Mouse (Mus musculus) CH12.LX (cell line): ENCODE results near the gene Gkn2. TPM values are rescaled to one million over a fixed set of nuclear protein-coding genes. Genes with fewer than 3 reads are reported as not detected.

Source experiments
- DNase-seq: peaks from one replicate; pipeline ENCODE4 v3.0.0-alpha.2; 2013; ENCODE audit errors: extremely low read depth
- H3K27ac ChIP-seq: 2 replicates; pipeline ENCODE4 v1.5.1; 2012; ENCODE audit warnings: low read depth, mild to moderate bottlenecking, control low read depth, moderate library complexity; ENCODE audit not compliant: insufficient read depth
- H3K27me3 ChIP-seq: replicated peaks from 2 replicates; pipeline ENCODE3; 2012; ENCODE audit warnings: inconsistent platforms
- H3K36me3 ChIP-seq, 2 experiments: replicated peaks in 1 of 2; 2 replicates each; pipeline versions ENCODE3 to v1.6.1; 2012; ENCODE audit warnings: inconsistent platforms in 1 of 2, low read length in 1 of 2, mild to moderate bottlenecking in 1 of 2, mixed read lengths in 1 of 2, moderate library complexity in 1 of 2; ENCODE audit not compliant: control insufficient read depth in 1 of 2, insufficient read depth in 1 of 2
- H3K4me1 ChIP-seq, 2 experiments: 2 replicates each; pipeline ENCODE4 v1.6.1; 2012; ENCODE audit warnings: inconsistent platforms in 1 of 2, moderate library complexity in 1 of 2; ENCODE audit not compliant: insufficient read depth in 2 of 2, control insufficient read depth in 1 of 2
- H3K4me2 ChIP-seq: 2 replicates; pipeline ENCODE4 v1.6.1; 2012; ENCODE audit warnings: low read depth, mild to moderate bottlenecking, control low read depth; ENCODE audit not compliant: poor library complexity, insufficient read depth, severe bottlenecking
- H3K4me3 ChIP-seq, 3 experiments: fragments of 150-350 bp in 1 of 3; sonication (generic) in 1 of 3; replicated peaks in 1 of 3; 2 replicates each; pipeline versions ENCODE3 to v1.5.1; 2011 to 2012; ENCODE audit warnings: low read depth in 2 of 3, low read length in 2 of 3, mild to moderate bottlenecking in 2 of 3, moderate library complexity in 2 of 3, control low read depth in 1 of 3, improper control_type of control experiment in 1 of 3, inconsistent platforms in 1 of 3, mixed read lengths in 1 of 3; ENCODE audit not compliant: poor library complexity in 1 of 3
- H3K79me2 ChIP-seq: replicated peaks from 2 replicates; pipeline ENCODE4 v1.6.1; 2012; ENCODE audit warnings: mild to moderate bottlenecking, moderate library complexity; ENCODE audit not compliant: control insufficient read depth, poor library complexity, insufficient read depth, severe bottlenecking; ENCODE audit errors: extremely low read depth
- H3K9ac ChIP-seq: 2 replicates; pipeline ENCODE4 v1.6.1; 2012; ENCODE audit warnings: low read depth, mild to moderate bottlenecking, control low read depth, moderate library complexity; ENCODE audit not compliant: insufficient read depth
- H3K9me3 ChIP-seq: replicated peaks from 2 replicates; pipeline ENCODE3; 2012; ENCODE audit warnings: low read length, inconsistent platforms, mixed read lengths
- BHLHE40 ChIP-seq: IDR thresholded peaks from 2 replicates; pipeline ENCODE4 v1.6.1; 2011; ENCODE audit warnings: mild to moderate bottlenecking, low read depth, low read length, improper control_type of control experiment
- CHD1 ChIP-seq: IDR thresholded peaks from 2 replicates; pipeline ENCODE4 v1.6.1; 2012; ENCODE audit warnings: low read depth, low read length, improper control_type of control experiment, inconsistent platforms
- CHD2 ChIP-seq: IDR thresholded peaks from 2 replicates; pipeline ENCODE4 v1.6.1; 2011; ENCODE audit warnings: low read length, improper control_type of control experiment
- ETS1 ChIP-seq: conservative IDR thresholded peaks from 2 replicates; pipeline ENCODE4 v1.6.1; 2012; ENCODE audit warnings: low read depth, mild to moderate bottlenecking, inconsistent platforms, low read length, improper control_type of control experiment, moderate library complexity
- MYC ChIP-seq: IDR thresholded peaks from 2 replicates; pipeline ENCODE4 v1.6.1; 2011; ENCODE audit warnings: low read depth, mild to moderate bottlenecking, improper control_type of control experiment, low read length
- USF2 ChIP-seq: conservative IDR thresholded peaks from 2 replicates; pipeline ENCODE4 v1.6.1; 2011; ENCODE audit warnings: low read depth, low read length, improper control_type of control experiment
- dilution Hi-C: fragments of 300-500 bp; cut with MboI; formaldehyde crosslinking; loops from 2 replicates; pipeline ENCODE4 v1.14.3; 2020; ENCODE audit warnings: low sequenced_read_pairs; ENCODE audit not compliant: extremely low pct_unique_long_range_greater_than_20kb, extremely low pct_ligation_motif_present
- in situ Hi-C: fragments of 300-500 bp; cut with MboI; formaldehyde crosslinking; loops from 3 replicates; pipeline ENCODE4 v1.14.3; 2019; ENCODE audit warnings: low sequenced_read_pairs, low pct_ligation_motif_present, low pct_unique_long_range_greater_than_20kb, mixed read lengths
- polyA plus RNA-seq: library from polyadenylated mRNA; unstranded; fragments of >175 nt; gene quantifications from 2 replicates; pipeline ENCODE4 v1.2.1, GENCODE M21; 2012; ENCODE audit warnings: low read depth; ENCODE audit not compliant: insufficient read length
- total RNA-seq, 2 experiments: library from RNA; depleted of rRNA; stranded (reverse); fragments of 300-350 nt in 1 of 2; fragments of >200 nt in 1 of 2; gene quantifications; 2 replicates each; pipeline ENCODE4 v1.2.3; 2012 to 2014

Gkn2 gene
- total and polyA plus RNA-seq, 3 experiments = not detected

GRCm38 (mm10) chr6:87389455-87389989 lies 16.4 kb downstream of the Gkn2 start:
- Histone ChIP-seq H3K36me3 (no peaks in the 10 kb centered on the region), H3K9me3 (no peaks in the 10 kb centered on the region), H3K4me3 (no peak overlapping the region), H3K27ac (no peak overlapping the region), H3K4me1 (peaks cover 5 to 45% of the 10 kb centered on the region in 2 experiments), H3K27me3 (peaks cover 5% of the 10 kb centered on the region), H3K79me2 (no peaks in the 10 kb centered on the region), H3K9ac (no peak overlapping the region), H3K4me2 (no peak overlapping the region)
- dilution Hi-C loops = no loop called here
- DNase-seq = no peak
- in situ Hi-C loops = no loop called here
- no peak for TF ChIP-seq CHD1

- peak; percentile 53 for DNase-seq
- H3K4me1 ChIP-seq = peaks cover 14 to 53% of the 10 kb centered on the region in 2 experiments
- TF ChIP-seq MYC (no peak), CHD2 (0 out of 2 replicates have a peak, but pooled peaks have one; percentile 5), BHLHE40 (peak; percentile 48), ETS1 (peak; percentile 36)
- dilution Hi-C loops = no loop called here
- no peaks in the 10 kb centered on the region for H3K79me2 ChIP-seq
- H3K4me2 ChIP-seq = peak overlapping the region; percentile 74; the same call in 1 of the 2 replicates
- H3K4me3 ChIP-seq = no peak overlapping the region
- no peak overlapping the region for H3K9ac ChIP-seq
- H3K27ac ChIP-seq = no peak overlapping the region
- no peaks in the 10 kb centered on the region for H3K36me3 ChIP-seq
- H3K27me3 ChIP-seq = peaks cover 5% of the 10 kb centered on the region
- in situ Hi-C loops = no loop called here
- no peaks in the 10 kb centered on the region for H3K9me3 ChIP-seq
Observed at GRCm38 (mm10) chr6:87393466-87394205, 20.5 kb downstream of the Gkn2 start.

- in situ Hi-C loops = loop anchor here (5.0 kb wide), 2 partner anchors 58 to 278 kb away; partner anchors contain the start of gene Aplf
- TF ChIP-seq ETS1 (0 out of 2 replicates have a peak, but pooled peaks have one; percentile 9), USF2 (no peak), BHLHE40 (peak; percentile 71)
- H3K4me2 ChIP-seq = peak overlapping the region; percentile 74
- H3K27ac ChIP-seq = no peak overlapping the region
- no peaks in the 10 kb centered on the region for H3K36me3 ChIP-seq
- H3K9me3 ChIP-seq = no peaks in the 10 kb centered on the region
- no peaks in the 10 kb centered on the region for H3K79me2 ChIP-seq
- dilution Hi-C loops = no loop called here
- peaks cover 3% of the 10 kb centered on the region for H3K27me3 ChIP-seq
- DNase-seq = peak; percentile 56
- peak overlapping the region in 1 of 3 experiments; percentile 29 for H3K4me3 ChIP-seq
- H3K9ac ChIP-seq = no peak overlapping the region
- H3K4me1 ChIP-seq = peaks cover 17 to 63% of the 10 kb centered on the region in 2 experiments
Observed at GRCm38 (mm10) chr6:87394783-87395182, 21.6 kb downstream of the Gkn2 start.
